Mouse (Mus musculus) heart, embryonic 13.5 days (tissue): ENCODE data around the gene Zfp541. TPM values are rescaled to one million over a fixed set of nuclear protein-coding genes. Genes with fewer than 3 reads are reported as not detected.

Experiments used
- ATAC-seq: fragments of 200-750 bp; cut with Nextera tagmentation; 2 replicates; pipeline ENCODE4 v1.8.0; 2017; ENCODE audit warnings: moderate TSS enrichment; ENCODE audit not compliant: insufficient number of reproducible peaks, low FRiP score, low TSS enrichment; ENCODE audit errors: extremely low read depth
- H3K27ac ChIP-seq: fragments of 300-500 bp; sonication (generic); replicated peaks from 2 replicates; pipeline ENCODE4 v1.5.1; 2015; ENCODE audit warnings: moderate library complexity, mild to moderate bottlenecking, inconsistent platforms
- H3K27me3 ChIP-seq: fragments of 300-500 bp; sonication (generic); replicated peaks from 2 replicates; pipeline ENCODE4 v1.6.1; 2015; ENCODE audit warnings: mild to moderate bottlenecking, inconsistent platforms
- H3K36me3 ChIP-seq: fragments of 300-500 bp; sonication (generic); 2 replicates; pipeline ENCODE4 v1.6.1; 2015; ENCODE audit warnings: mild to moderate bottlenecking, inconsistent platforms
- H3K4me1 ChIP-seq: fragments of 300-500 bp; sonication (generic); 2 replicates; pipeline ENCODE4 v1.6.1; 2015; ENCODE audit warnings: inconsistent platforms
- H3K4me2 ChIP-seq: fragments of 300-500 bp; sonication (generic); 2 replicates; pipeline ENCODE4 v1.6.1; 2015; ENCODE audit warnings: inconsistent platforms, mild to moderate bottlenecking, moderate library complexity
- H3K4me3 ChIP-seq: fragments of 300-500 bp; sonication (generic); 2 replicates; pipeline ENCODE4 v1.5.1; 2015; ENCODE audit warnings: moderate library complexity, mild to moderate bottlenecking, inconsistent platforms
- H3K9ac ChIP-seq: fragments of 300-500 bp; sonication (generic); 2 replicates; pipeline ENCODE4 v1.6.1; 2015; ENCODE audit warnings: inconsistent platforms, mild to moderate bottlenecking, moderate library complexity
- H3K9me3 ChIP-seq: fragments of 300-500 bp; sonication (generic); 2 replicates; pipeline ENCODE4 v1.6.1; 2016; ENCODE audit warnings: inconsistent platforms
- WGBS: fragments of 180-500 bp; shearing (Covaris S2); methylation state at CpG from one replicate; pipeline ENCODE4 v1.1.7; 2015; ENCODE audit warnings: mixed read lengths; 5-methylcytosine and 5-hydroxymethylcytosine counted together
- polyA plus RNA-seq: library from polyadenylated mRNA; unstranded; fragments of >200 nt; fragmentation: Nextera tagmentation; extraction: Ambion mirVana; gene quantifications from 2 replicates; pipeline ENCODE4 v1.2.1, GENCODE M21; 2015

Zfp541 gene
- 0.05 TPM in 1 of 2 replicates, not detected in the other for polyA plus RNA-seq

GRCm38 (mm10) chr7:16061219-16062098 is at the start of gene Zfp541:
Gene Zfp541, plus strand, starts transcription at chr7:16061814.
- peak within 1 kb of the TSS; percentile 22 for H3K4me3 ChIP-seq
- no peak for ATAC-seq
- peaks cover 6% of the 10 kb centered on the region; the same call in 1 of the 2 replicates for H3K4me1 ChIP-seq
- H3K4me2 ChIP-seq: peak within 1 kb of the TSS; percentile 47
- peaks cover 12% of the 10 kb centered on the region; the same call in 1 of the 2 replicates for H3K9me3 ChIP-seq
- no peak within 1 kb of the TSS for H3K27ac ChIP-seq
- peaks cover 49% of the 10 kb centered on the region for H3K27me3 ChIP-seq
- 38% methylated on average over 76 of the region's 80 CpGs for WGBS
- H3K9ac ChIP-seq: no peak within 1 kb of the TSS
- no peaks in the 10 kb centered on the region for H3K36me3 ChIP-seq

GRCm38 (mm10) chr7:16012576-16013263 is 48.9 kb upstream of the Zfp541 start:
- H3K36me3 ChIP-seq: peaks cover 16% of the 10 kb centered on the region; the same call in 1 of the 2 replicates
- H3K9me3 ChIP-seq: no peaks in the 10 kb centered on the region
- peaks cover 46% of the 10 kb centered on the region for H3K4me1 ChIP-seq
- ATAC-seq: no peak
- H3K4me2 ChIP-seq: no peak overlapping the region
- no peaks in the 10 kb centered on the region for H3K27me3 ChIP-seq
- no peak overlapping the region for H3K27ac ChIP-seq
- no peak overlapping the region for H3K4me3 ChIP-seq
- 79% methylated on average over 11 of the region's 11 CpGs for WGBS
- H3K9ac ChIP-seq: no peak overlapping the region

GRCm38 (mm10) chr7:16013722-16014275 is 47.8 kb upstream of the Zfp541 start:
- no peaks in the 10 kb centered on the region for H3K27me3 ChIP-seq
- no peak overlapping the region for H3K9ac ChIP-seq
- no peak overlapping the region for H3K4me3 ChIP-seq
- no peak for ATAC-seq
- peaks cover 46% of the 10 kb centered on the region for H3K4me1 ChIP-seq
- 75% methylated on average over 5 of the region's 5 CpGs for WGBS
- peaks cover 16% of the 10 kb centered on the region; the same call in 1 of the 2 replicates for H3K36me3 ChIP-seq
- H3K4me2 ChIP-seq: no peak overlapping the region
- H3K27ac ChIP-seq: no peak overlapping the region
- H3K9me3 ChIP-seq: no peaks in the 10 kb centered on the region

- no peak overlapping the region for H3K9ac ChIP-seq
- no peak for ATAC-seq
- no peak overlapping the region for H3K4me3 ChIP-seq
- 77% methylated on average over 8 of the region's 8 CpGs for WGBS
- peak overlapping the region; percentile 56 for H3K27ac ChIP-seq
- H3K36me3 ChIP-seq: peaks cover 16% of the 10 kb centered on the region; the same call in 1 of the 2 replicates
- peaks cover 51% of the 10 kb centered on the region for H3K4me1 ChIP-seq
- H3K27me3 ChIP-seq: no peaks in the 10 kb centered on the region
- H3K4me2 ChIP-seq: no peak overlapping the region
- no peaks in the 10 kb centered on the region for H3K9me3 ChIP-seq
These were observed 47.0 kb upstream of the Zfp541 start for GRCm38 (mm10) chr7:16014521-16015175.

GRCm38 (mm10) chr7:16015384-16015783 is 46.2 kb upstream of the Zfp541 start:
- no peak overlapping the region for H3K9ac ChIP-seq
- peak overlapping the region; percentile 56 for H3K27ac ChIP-seq
- no peak overlapping the region for H3K4me2 ChIP-seq
- ATAC-seq: no peak
- no peak overlapping the region for H3K4me3 ChIP-seq
- no peaks in the 10 kb centered on the region for H3K9me3 ChIP-seq
- H3K27me3 ChIP-seq: no peaks in the 10 kb centered on the region
- peaks cover 16% of the 10 kb centered on the region; the same call in 1 of the 2 replicates for H3K36me3 ChIP-seq
- 87% methylated on average over 5 of the region's 5 CpGs for WGBS
- peaks cover 50% of the 10 kb centered on the region for H3K4me1 ChIP-seq

- peak; percentile 43; the same call in 1 of the 2 replicates for ATAC-seq
- H3K4me1 ChIP-seq: peaks cover 41% of the 10 kb centered on the region
- H3K9me3 ChIP-seq: no peaks in the 10 kb centered on the region
- H3K9ac ChIP-seq: no peak overlapping the region
- H3K27me3 ChIP-seq: no peaks in the 10 kb centered on the region
- 68% methylated on average over 9 of the region's 9 CpGs for WGBS
- peak overlapping the region; percentile 58 for H3K27ac ChIP-seq
- H3K4me2 ChIP-seq: no peak overlapping the region
- 0 out of 2 replicates have a peak, but pooled peaks cover under 1% of the 10 kb centered on the region for H3K36me3 ChIP-seq
- no peak overlapping the region for H3K4me3 ChIP-seq
These were observed 43.4 kb upstream of the Zfp541 start for GRCm38 (mm10) chr7:16018016-16018810.

- H3K9ac ChIP-seq: no peak overlapping the region
- 78% methylated on average over 5 of the region's 5 CpGs for WGBS
These were observed 42.1 kb upstream of the Zfp541 start for GRCm38 (mm10) chr7:16019256-16020094.

GRCm38 (mm10) chr7:16024603-16025222 is 36.9 kb upstream of the Zfp541 start:
- H3K27me3 ChIP-seq: no peaks in the 10 kb centered on the region
- H3K4me1 ChIP-seq: peaks cover 37% of the 10 kb centered on the region
- no peak overlapping the region for H3K27ac ChIP-seq
- WGBS: 86% methylated on average over 8 of the region's 8 CpGs
- no peak overlapping the region for H3K9ac ChIP-seq
- H3K36me3 ChIP-seq: peaks cover 5% of the 10 kb centered on the region; the same call in 1 of the 2 replicates
- ATAC-seq: no peak
- H3K9me3 ChIP-seq: no peaks in the 10 kb centered on the region
- no peak overlapping the region for H3K4me3 ChIP-seq
- no peak overlapping the region for H3K4me2 ChIP-seq

More at GRCm38 (mm10) chr7:16019256-16020094, 42.1 kb upstream of the Zfp541 start:
- Histone ChIP-seq H3K9me3 (no peaks in the 10 kb centered on the region), H3K4me1 (peaks cover 35% of the 10 kb centered on the region), H3K27ac (peak overlapping the region; percentile 58; the same call in 1 of the 2 replicates), H3K27me3 (no peaks in the 10 kb centered on the region), H3K36me3 (no peaks in the 10 kb centered on the region), H3K4me2 (no peak overlapping the region), H3K4me3 (no peak overlapping the region)
- no peak for ATAC-seq

GRCm38 (mm10) chr7:16028102-16028927 is 33.3 kb upstream of the Zfp541 start:
- Histone ChIP-seq H3K4me3 (no peak overlapping the region), H3K9me3 (no peaks in the 10 kb centered on the region), H3K4me1 (peaks cover 24% of the 10 kb centered on the region), H3K36me3 (peaks cover 27% of the 10 kb centered on the region), H3K27ac (peak overlapping the region; percentile 28; the same call in 1 of the 2 replicates), H3K9ac (0 out of 2 replicates have a peak overlapping the region, but pooled peaks have one; percentile 19), H3K27me3 (no peaks in the 10 kb centered on the region), H3K4me2 (no peak overlapping the region)
- no peak for ATAC-seq
- 80% methylated on average over 6 of the region's 6 CpGs for whole genome bisulfite sequencing
